Mouse (Mus musculus): ENCODE measurements at regions not wholly inside any gene's neighbourhood (a gene's known extent, or its start where the extent isn't known, plus 50 kb on each side); places are given as distances from the start of the nearest gene placed in this dataset.

DNA sequence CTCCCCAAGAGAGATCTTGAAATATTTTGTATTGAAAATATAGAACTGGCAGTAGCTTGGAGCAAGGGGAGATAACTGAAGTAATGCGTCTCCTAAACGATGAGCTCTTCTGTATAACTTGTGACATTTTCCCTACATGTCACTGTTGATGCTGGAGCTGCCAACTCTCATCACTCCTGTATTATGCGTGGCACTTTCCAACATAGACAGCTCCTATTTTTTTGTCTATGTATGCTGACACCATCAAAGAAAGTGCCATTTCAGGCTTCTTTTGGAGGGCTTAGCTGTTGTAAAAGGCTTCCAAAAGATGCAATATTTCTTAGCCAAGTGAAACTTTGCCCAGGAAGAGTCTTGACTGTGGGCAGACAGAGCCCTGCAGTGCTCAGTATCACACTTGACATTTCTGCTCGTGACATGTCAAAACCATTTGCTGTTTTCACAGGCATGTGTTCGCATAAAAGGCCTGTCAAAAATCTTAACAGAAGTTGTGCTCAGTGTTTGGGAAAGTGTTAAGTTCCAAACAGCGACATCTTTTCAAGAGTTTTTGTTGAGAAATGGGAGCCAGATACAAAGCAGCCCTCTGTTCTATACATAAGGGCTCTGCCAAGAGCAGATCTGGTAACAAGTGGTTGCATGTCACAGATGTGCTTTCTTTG, 53.6 kb upstream of the Otol1 start:
- no peaks in the 10 kb centered on the region for H3K9me3 ChIP-seq (ENCODE audit: low read depth, low read length)
- H3K4me1 ChIP-seq (ENCODE audit: insufficient read depth) = no peaks in the 10 kb centered on the region
- WGBS = 53% methylated on average over 6 of the region's 6 CpGs

DNA sequence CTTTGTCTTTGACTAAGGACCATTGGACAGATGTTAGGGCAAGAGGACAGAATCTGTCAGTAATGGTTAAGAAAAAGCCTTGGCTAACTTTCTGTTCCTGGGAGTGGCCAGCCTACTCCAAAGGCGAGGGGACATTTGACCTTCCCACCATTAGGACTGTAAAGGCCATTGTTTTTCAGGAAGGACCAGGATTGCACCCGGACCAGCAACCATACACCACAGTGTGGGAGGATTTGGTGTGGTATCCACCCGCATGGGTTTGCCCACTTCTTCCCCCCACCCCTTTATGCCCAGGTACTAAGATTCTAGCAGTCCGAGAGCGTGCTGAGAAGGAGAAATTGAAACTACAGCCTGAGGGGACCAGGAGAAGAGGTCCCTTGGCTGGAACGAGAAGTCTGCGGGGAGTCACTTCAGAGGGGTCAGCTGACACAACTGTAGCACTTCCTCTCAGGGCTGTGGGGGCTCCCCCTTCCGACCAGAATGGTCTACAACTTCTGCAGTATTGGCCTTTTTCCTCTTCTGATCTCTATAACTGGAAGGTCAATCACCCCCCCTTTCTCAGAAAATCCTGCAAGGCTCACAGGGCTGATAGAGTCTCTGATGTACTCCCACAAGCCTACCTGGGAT, 63.2 kb upstream of the Sptssb start:
- Histone ChIP-seq H3K4me2 (no peak overlapping the region), H3K9me3 (ENCODE audit: low read depth, low read length) (no peaks in the 10 kb centered on the region), H3K9ac (no peak overlapping the region), H3K36me3 (ENCODE audit: insufficient read depth) (no peaks in the 10 kb centered on the region), H3K4me1 (ENCODE audit: insufficient read depth) (no peaks in the 10 kb centered on the region), H3K27me3 (ENCODE audit: insufficient read depth, low read length) (no peaks in the 10 kb centered on the region), H3K27ac (ENCODE audit: low read depth) (no peak overlapping the region), H3K4me3 (ENCODE audit: low read depth, low read length) (no peak overlapping the region)
- DNase-seq (no peak), ATAC-seq (ENCODE audit: insufficient read depth) (no peak)
- TF ChIP-seq CTCF (IDR thresholded peaks at IDR 0.05; ENCODE audit: low read depth) = no peak
- 73% methylated on average over 8 of the region's 8 CpGs for WGBS

More for the DNA sequence above, 53.6 kb upstream of the Otol1 start:
- Histone ChIP-seq H3K4me3 (ENCODE audit: low read depth, low read length) (no peak overlapping the region), H3K27me3 (ENCODE audit: insufficient read depth, low read length) (no peaks in the 10 kb centered on the region), H3K4me2 (no peak overlapping the region), H3K36me3 (ENCODE audit: insufficient read depth) (no peaks in the 10 kb centered on the region), H3K9ac (no peak overlapping the region), H3K27ac (ENCODE audit: low read depth) (no peak overlapping the region)
- no peak for TF ChIP-seq CTCF (IDR thresholded peaks at IDR 0.05; ENCODE audit: low read depth)
- ATAC-seq (ENCODE audit: insufficient read depth) (no peak), DNase-seq (no peak)

DNA sequence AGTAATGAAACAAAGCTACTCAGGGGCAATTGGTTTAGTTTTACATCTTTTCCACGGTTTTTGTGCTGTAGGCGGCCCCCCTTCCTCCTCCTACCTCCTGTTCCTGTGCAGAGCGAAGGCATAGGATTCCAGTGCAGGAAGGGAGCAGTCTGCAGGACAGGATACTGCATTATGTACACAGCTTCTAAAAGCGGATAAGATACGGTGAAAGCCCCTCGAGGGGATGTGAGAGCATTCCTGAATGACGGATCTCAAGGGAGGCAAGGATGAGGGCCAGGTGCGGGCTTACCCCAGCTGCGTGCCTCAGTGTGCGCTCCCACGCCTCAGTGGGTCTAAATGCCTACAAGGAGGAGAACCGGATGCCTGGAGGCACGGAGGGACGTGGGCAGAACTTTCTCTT, 53.1 kb upstream of the Sptssb start:
- H3K9ac ChIP-seq = no peak overlapping the region
- no peak overlapping the region for H3K4me3 ChIP-seq (ENCODE audit: low read depth, low read length)
- 0 out of 2 replicates have a peak, but pooled peaks cover 2% of the 10 kb centered on the region for H3K27me3 ChIP-seq (ENCODE audit: insufficient read depth, low read length)
- ATAC-seq (ENCODE audit: insufficient read depth) = peak; percentile 83
- 16% methylated on average over 14 of the region's 14 CpGs for WGBS
- H3K4me2 ChIP-seq = peak overlapping the region; percentile 41
- H3K4me1 ChIP-seq (ENCODE audit: insufficient read depth) = no peaks in the 10 kb centered on the region
- no peaks in the 10 kb centered on the region for H3K36me3 ChIP-seq (ENCODE audit: insufficient read depth)
- H3K27ac ChIP-seq (ENCODE audit: low read depth) = no peak overlapping the region
- peak; percentile 47 for DNase-seq
- no peaks in the 10 kb centered on the region for H3K9me3 ChIP-seq (ENCODE audit: low read depth, low read length)
- no peak for TF ChIP-seq CTCF (IDR thresholded peaks at IDR 0.05; ENCODE audit: low read depth)

DNA sequence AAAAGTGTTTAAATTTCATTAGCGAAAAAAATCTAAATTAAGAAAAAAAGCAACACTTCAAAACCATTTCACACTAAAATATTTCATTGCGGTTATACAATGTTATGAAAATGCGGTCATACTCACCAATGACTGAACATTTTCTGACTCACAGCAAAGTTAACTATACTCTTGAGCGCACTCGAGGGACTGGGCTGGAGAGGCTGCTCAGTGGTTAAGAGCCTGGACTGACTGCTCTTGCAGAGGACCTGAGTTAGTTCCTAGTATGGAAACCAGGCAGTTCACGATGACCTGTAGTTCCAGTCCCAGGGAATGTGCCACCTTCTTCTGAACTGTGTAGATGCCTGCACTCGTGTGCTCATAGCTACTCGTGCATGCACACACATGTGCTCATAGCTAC, 50.3 kb upstream of the Sptssb start:
- Histone ChIP-seq H3K9ac (no peak overlapping the region), H3K27ac (ENCODE audit: low read depth) (no peak overlapping the region), H3K27me3 (ENCODE audit: insufficient read depth, low read length) (0 out of 2 replicates have a peak, but pooled peaks cover 2% of the 10 kb centered on the region), H3K9me3 (ENCODE audit: low read depth, low read length) (no peaks in the 10 kb centered on the region), H3K4me2 (no peak overlapping the region), H3K4me1 (ENCODE audit: insufficient read depth) (no peaks in the 10 kb centered on the region), H3K4me3 (ENCODE audit: low read depth, low read length) (no peak overlapping the region), H3K36me3 (ENCODE audit: insufficient read depth) (no peaks in the 10 kb centered on the region)
- TF ChIP-seq CTCF (IDR thresholded peaks at IDR 0.05; ENCODE audit: low read depth) = no peak
- DNase-seq (no peak), ATAC-seq (ENCODE audit: insufficient read depth) (no peak)
- WGBS = 71% methylated on average over 8 of the region's 8 CpGs

Data from lung, embryonic 14.5 days (tissue).